Mouse (Mus musculus) megakaryocyte progenitor cell, adult 5-6 weeks (primary cell): ENCODE results near the gene Elac2. TPM values are rescaled to one million over a fixed set of nuclear protein-coding genes. Genes with fewer than 3 reads are reported as not detected.

ENCODE experiments used
- ATAC-seq: replicated peaks from 2 replicates; pipeline ENCODE4 v1.8.0; 2016; ENCODE audit warnings: mild to moderate bottlenecking, moderate TSS enrichment, inconsistent platforms; ENCODE audit not compliant: poor library complexity
- total RNA-seq, 2 experiments: library from RNA; stranded (forward) in 1 of 2; stranded (reverse) in 1 of 2; fragments of 157-497, 149-512 nt in 1 of 2; fragments of 200-1000 nt in 1 of 2; gene quantifications; 2 replicates each; pipeline versions ENCODE4 v1.2.3 to v1.2.4; 2015 to 2017

Gene Elac2
- total RNA-seq, 2 experiments from 2014 or later: 18.8 to 35.3 TPM

- no peak for ATAC-seq
Measured at GRCm38 (mm10) chr11:65016754-65017153, 37.9 kb downstream of the Elac2 start.

- no peak for ATAC-seq
Measured at GRCm38 (mm10) chr11:65020744-65021143, 41.9 kb downstream of the Elac2 start.

- ATAC-seq: no peak
Measured at GRCm38 (mm10) chr11:65022771-65023170, 43.9 kb downstream of the Elac2 start.

GRCm38 (mm10) chr11:65028049-65028448 is 49.2 kb downstream of the Elac2 start:
- no peak for ATAC-seq

GRCm38 (mm10) chr11:65030201-65030600 is 51.4 kb downstream of the Elac2 start:
- ATAC-seq: no peak

GRCm38 (mm10) chr11:65032221-65032620 is 53.4 kb downstream of the Elac2 start:
- no peak for ATAC-seq

- no peak for ATAC-seq
Measured at GRCm38 (mm10) chr11:65038996-65039395, 60.2 kb downstream of the Elac2 start.

- ATAC-seq: no peak
Measured at GRCm38 (mm10) chr11:65039517-65040095, 60.8 kb downstream of the Elac2 start.

- no peak for ATAC-seq
Measured at GRCm38 (mm10) chr11:65040556-65040955, 61.7 kb downstream of the Elac2 start.

- no peak for ATAC-seq
Measured at GRCm38 (mm10) chr11:65049090-65049489, 70.3 kb downstream of the Elac2 start.

GRCm38 (mm10) chr11:65050819-65051218 is 72.0 kb downstream of the Elac2 start:
- no peak for ATAC-seq

Other genes with a start within 250 kb of the Elac2 start
- not detected in 2 replicates for gene 1700086D15Rik, start 180.9 kb downstream of the Elac2 start, total RNA-seq (2015)
- gene 1700086D15Rik, start 180.9 kb downstream of the Elac2 start, total RNA-seq (2017): not detected in 2 replicates
- not detected in 2 replicates for gene Arhgap44, start 183.9 kb downstream of the Elac2 start, total RNA-seq (2015)
- gene Arhgap44, start 183.9 kb downstream of the Elac2 start, total RNA-seq (2017): not detected in 2 replicates